Comparison of ENCODE assay signal across 8 mouse cellular contexts in genomic region chr10:25023601-25024157, GRCm38 (mm10).
A peak's percentile ranks its signal among the peaks of the same experiment; 100 is the strongest.
DNase-seq lines count a peak whose midpoint lies in the region; ATAC-seq lines count a peak whose summit lies in the region.

No protein-coding gene starts in this region.

- DNase-seq in embryo, embryonic 10 days (ENCODE audit: low spot score), result peak; percentile 27
- DNase-seq in embryo, embryonic 9.5 days (ENCODE audit: extremely low spot score), result no peak
- DNase-seq in right cerebral cortex, postnatal 10 days (ENCODE audit: low spot score in 2 of 2), result peak; percentile 74 to 81
- DNase-seq in right cerebral cortex, postnatal 4 days, result no peak
- DNase-seq in heart, adult 9 months (ENCODE audit: low spot score in 2 of 2), result peak; percentile 44 to 54
- DNase-seq in left cerebral cortex, postnatal 25 days (ENCODE audit: low spot score in 2 of 2), result peak; percentile 28 to 64
- DNase-seq in urinary bladder, adult 18-20 months (ENCODE audit: low spot score in 2 of 2), result no peak

- ATAC-seq in erythroblast, adult 5-6 weeks (replicated peaks; ENCODE audit: low FRiP score, poor library complexity, severe bottlenecking), result no peak

- intact Hi-C loops in left cerebral cortex, postnatal 25 days (cut with DNase I), result no loop called here

Comparison
In these comparisons a context has a peak if more than half of its experiments do, and no peak if none do; other contexts are left out.
1. DNase-seq: peak in embryo, embryonic 10 days (single experiment), right cerebral cortex, postnatal 10 days (2 of 2), heart, adult 9 months (2 of 2) and left cerebral cortex, postnatal 25 days (2 of 2); none in embryo, embryonic 9.5 days (single experiment), right cerebral cortex, postnatal 4 days (single experiment) and urinary bladder, adult 18-20 months (0 of 2).